Mouse (Mus musculus): ENCODE results near the gene Prkacb.

The Prkacb gene

GRCm38 (mm10) chr3:146723037-146723436, 89.8 kb downstream of the Prkacb start:
- no peak for DNase-seq (ENCODE audit: low read depth)

DNA sequence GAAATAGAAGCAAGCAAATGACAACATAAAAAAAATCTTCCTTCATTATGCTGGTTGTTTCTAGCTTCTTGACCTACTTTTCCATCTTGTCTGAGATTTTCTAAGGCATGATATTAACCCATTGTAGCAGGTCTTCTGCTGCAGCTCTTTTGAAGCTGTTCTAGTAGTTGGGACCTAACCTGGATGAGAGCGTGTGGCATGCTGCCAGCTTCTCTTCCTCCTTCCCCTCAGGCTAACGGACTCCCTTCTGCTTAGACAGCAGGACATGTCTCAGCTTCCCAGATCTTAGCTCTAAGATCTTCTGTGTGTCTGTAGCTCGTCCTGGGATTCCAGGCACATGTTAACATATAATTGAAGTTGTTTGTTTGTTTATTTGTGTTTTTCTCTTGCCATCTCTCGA, 93.1 kb downstream of the Prkacb start:
- no peak for DNase-seq (ENCODE audit: low read depth)

GRCm38 (mm10) chr3:146718251-146718650, 94.5 kb downstream of the Prkacb start:
- DNase-seq (ENCODE audit: low read depth), result no peak

GRCm38 (mm10) chr3:146712305-146712704, 100.5 kb downstream of the Prkacb start:
- DNase-seq (ENCODE audit: low read depth), result no peak

GRCm38 (mm10) chr3:146711559-146711958, 101.2 kb downstream of the Prkacb start:
- DNase-seq (ENCODE audit: low read depth), result no peak

DNA sequence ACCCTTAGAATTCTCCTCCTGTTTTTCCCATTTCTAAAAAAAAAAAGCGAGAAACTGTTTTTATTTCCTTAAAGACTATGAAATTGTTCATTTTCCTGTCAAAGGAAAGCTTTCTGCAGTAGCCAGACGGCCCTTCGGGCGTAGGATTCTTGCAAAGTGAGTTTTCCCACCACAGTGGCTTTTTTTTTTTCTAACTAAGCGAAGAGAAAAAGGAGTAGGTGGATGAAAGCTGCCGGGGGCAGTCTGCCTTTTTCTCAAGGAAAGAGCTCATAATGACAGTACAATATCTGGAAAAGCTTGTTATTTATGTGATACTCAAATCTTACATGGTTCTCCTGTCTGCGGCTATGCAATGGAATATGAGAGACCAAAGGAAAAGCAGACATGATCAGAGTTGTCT, 101.7 kb downstream of the Prkacb start:
- no peak for DNase-seq (ENCODE audit: low read depth)

DNA sequence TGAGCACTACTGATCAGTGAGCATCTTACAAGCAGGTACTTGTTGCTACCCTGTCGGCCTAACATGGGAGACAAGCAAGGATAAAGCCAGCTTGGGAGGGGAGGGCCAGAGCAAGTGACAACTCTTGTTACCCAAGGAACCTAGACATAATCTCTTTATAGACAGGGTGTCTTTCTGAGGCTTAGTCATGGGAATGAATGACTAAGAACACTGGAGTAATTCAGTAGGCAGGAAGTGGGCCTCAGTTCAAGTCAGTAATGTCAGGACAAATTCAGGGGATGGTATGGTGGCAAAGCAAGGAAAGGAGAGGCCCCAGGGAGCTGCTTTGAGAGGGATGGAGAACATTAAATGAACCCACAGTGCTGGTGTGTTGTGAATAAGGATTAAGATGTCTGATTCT, 103.7 kb downstream of the Prkacb start:
- DNase-seq (ENCODE audit: low read depth), result no peak

DNA sequence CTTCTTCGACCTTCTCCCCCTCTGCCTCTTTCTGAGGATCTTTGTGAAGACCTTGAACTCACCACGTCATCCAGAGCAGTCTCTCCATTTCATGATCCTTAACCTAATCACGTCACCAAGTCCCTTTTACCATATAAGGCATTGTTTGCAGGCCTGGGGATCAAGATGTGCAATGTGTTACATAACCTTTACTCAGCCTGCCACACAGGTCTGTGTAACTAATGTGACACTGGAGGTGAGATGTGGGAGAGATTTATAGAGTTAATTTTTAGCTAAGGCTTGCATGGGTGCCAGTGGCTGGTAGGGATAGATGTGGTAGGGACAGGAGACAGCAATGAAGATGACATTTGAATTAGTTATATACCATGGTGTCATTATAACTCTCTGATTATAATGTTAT, 104.4 kb downstream of the Prkacb start:
- no peak for DNase-seq (ENCODE audit: low read depth)

DNA sequence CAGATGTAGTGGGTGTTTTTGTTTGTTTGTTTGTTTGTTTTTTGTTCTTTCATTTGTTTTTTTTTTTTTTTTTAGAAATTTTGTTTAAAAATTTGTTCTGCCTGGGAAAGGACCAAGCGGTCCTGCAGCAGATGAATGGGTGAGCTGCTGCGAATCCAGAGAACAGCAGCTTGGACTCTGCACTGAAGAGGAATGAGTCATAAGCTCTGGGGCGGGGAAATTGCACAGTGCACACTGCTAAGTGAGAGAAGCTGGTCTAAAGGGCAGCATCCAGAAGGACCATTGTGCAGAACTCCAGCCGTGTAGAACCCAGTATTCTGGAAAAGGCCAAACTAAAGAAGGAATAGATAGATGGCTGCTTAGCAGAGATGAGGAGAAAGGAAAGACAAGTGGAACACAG, 108.7 kb downstream of the Prkacb start:
- DNase-seq (ENCODE audit: low read depth), result no peak

GRCm38 (mm10) chr3:146700051-146700450, 112.7 kb downstream of the Prkacb start:
- no peak for DNase-seq (ENCODE audit: low read depth)

DNA sequence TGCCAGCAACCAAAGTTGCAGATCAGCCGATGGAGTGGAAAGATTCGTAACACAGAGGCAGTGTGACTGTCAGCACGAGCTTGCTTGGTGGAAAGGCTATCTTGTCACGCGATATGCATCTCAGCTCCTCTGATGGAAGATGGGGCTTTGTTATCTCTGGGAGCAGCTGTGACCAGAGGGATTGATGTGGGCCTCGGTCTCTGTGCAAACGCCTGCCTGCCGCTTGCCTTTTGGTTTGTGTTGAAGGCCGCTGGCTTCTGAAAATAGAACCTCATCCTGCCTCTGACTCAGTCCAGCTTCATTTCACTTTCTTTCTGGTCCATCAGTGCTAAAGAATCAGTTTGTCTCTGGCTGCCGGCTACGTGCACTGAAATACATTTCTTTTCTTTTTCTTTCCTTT, 113.8 kb downstream of the Prkacb start:
- no peak for DNase-seq (ENCODE audit: low read depth)

DNA sequence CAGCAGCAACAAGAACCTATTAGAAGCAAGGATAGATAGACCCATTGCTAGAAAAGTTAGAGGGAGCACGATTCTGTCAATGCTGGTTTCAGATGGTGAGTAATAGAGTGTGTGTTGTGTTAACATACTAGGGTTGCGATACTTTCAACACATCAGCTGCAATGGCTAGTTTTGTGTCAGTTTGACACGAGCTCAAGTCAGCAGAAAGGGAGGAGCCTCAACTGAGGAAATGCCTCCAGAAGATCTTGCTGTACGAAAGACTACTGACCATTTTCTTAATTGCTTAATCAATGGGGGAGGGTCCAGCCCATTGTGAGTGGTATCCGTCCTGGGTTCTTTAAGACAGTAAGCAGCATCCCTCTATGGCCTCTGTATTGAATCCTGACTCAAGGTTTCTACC, 120.2 kb downstream of the Prkacb start:
- DNase-seq (ENCODE audit: low read depth), result no peak

- no peak for DNase-seq (ENCODE audit: low read depth)
Observed at GRCm38 (mm10) chr3:146687121-146687725, 125.6 kb downstream of the Prkacb start.

DNA sequence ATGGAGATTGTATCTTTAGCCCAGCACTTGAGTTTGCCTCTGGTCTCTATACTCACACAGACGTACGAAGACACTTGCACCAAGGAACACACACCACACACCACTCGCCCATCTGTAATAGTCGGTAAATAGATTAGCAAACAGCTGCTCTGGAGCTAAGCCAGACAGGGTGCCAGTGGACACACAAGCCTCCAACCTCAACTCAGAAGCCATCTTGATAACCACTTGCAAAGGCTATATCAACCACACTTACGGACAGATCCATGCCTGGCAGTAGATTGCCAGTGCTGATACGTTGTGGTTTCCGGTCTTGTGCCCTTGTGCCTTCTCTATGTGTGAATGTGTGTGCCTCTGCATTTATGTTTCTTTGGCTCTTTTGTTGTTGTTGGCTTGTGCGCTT, 126.4 kb downstream of the Prkacb start:
- DNase-seq (ENCODE audit: low read depth), result peak; percentile 52

- peak; percentile 10 for DNase-seq (ENCODE audit: low read depth)
Observed at GRCm38 (mm10) chr3:146684811-146685675, 127.7 kb downstream of the Prkacb start, which contains the start of gene Samd13. Gene Samd13 (minus strand): TSS chr3:146685592.

- peak; percentile 23 for DNase-seq (ENCODE audit: low read depth)
Observed at GRCm38 (mm10) chr3:146683095-146683494, 129.7 kb downstream of the Prkacb start.

DNA sequence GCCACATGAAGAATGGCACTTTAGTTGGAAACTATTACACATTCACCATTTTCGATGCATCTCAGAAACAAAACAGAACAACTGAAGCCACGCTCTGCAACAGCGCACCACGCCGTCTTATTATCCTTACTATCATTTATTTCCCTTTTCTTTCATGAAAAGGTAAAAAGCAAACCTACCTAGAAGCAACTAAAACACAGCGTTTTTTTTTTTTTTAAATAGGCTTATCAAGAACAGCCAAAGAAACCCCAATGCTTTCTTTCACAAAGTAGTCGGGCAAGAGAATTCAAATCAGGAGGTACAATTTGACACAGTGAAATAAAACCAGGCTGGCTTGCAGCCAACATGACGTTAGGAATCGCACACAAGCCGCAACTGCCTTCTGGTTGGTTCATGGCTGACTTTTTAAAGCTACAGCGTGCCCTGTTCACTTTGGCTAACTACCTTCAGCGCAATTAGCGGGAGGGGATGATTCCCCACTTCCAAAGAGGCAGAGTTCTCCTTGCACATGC, 130.6 kb downstream of the Prkacb start:
- peak; percentile 53 for DNase-seq (ENCODE audit: low read depth)

- peak; percentile 22 for DNase-seq (ENCODE audit: low read depth)
Observed at GRCm38 (mm10) chr3:146681696-146682095, 131.1 kb downstream of the Prkacb start.

- DNase-seq (ENCODE audit: low read depth), result no peak
Observed at GRCm38 (mm10) chr3:146680625-146681024, 132.2 kb downstream of the Prkacb start.

DNA sequence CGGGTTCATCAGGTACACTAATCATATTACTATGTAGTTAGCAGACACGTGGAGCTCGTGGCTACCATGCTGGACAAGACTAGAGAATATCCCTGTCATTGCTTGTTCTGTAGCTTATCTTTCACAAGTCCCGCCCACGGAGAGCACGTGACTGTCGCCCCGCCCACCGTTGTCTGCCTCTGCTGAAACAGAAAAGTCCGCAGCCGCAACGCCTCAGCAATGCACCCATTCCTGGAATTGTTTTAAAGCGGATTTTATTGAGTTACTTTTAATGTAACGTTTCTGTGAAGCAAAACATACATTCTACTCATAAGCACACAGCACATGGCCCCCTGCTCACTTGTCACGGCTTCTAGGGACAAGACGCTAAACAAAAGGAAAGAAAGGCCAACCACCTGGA, 133.1 kb downstream of the Prkacb start:
- no peak for DNase-seq (ENCODE audit: low read depth)
